Mouse (Mus musculus): ENCODE measurements around the gene Cyb5r2. TPM values are rescaled to one million over a fixed set of nuclear protein-coding genes. Genes with fewer than 3 reads are reported as not detected.

The Cyb5r2 gene
- total and polyA plus RNA-seq, 3 experiments: 0.17 TPM; not detected in 2

DNA sequence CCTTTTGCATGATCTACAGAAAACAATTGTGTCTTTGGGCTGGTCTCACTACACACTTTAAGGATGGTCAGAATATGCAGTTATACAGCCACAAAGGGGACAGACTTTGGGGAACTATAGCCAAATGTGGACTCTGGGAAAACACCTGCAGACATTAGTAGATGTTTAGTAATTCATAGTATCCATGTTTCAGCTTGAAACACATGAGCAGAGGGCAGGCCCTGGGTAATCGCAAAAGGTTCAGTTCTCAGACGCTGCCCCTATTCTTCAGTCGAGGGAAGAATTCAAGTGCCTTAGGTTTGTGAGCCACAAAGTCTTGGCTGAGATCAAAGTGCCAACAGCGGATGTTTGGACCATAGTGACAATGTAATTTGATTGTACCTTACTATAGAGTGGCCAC lies 13.4 kb downstream of the Cyb5r2 start:
- H3K4me2 ChIP-seq (ENCODE audit: insufficient read depth, low read depth, poor library complexity, severe bottlenecking): no peak overlapping the region
- peaks cover 61 to 85% of the 10 kb centered on the region in 2 experiments for H3K36me3 ChIP-seq (replicated peaks in 1 of 2; ENCODE audit: control insufficient read depth in 1 of 2, insufficient read depth in 1 of 2, low read length in 1 of 2)
- peak; percentile 34 for DNase-seq (ENCODE audit: extremely low read depth)
- H3K27ac ChIP-seq (ENCODE audit: insufficient read depth, low read depth): peak overlapping the region; percentile 70
- no peak for TF ChIP-seq MAFK (IDR thresholded peaks at IDR 0.05; ENCODE audit: insufficient replicate concordance, low read length)
- TF ChIP-seq SIN3A (IDR thresholded peaks at IDR 0.05; ENCODE audit: low read length): 0 out of 2 replicates have a peak, but pooled peaks have one; percentile 35
- no peak for TF ChIP-seq ZMIZ1 (IDR thresholded peaks at IDR 0.05; ENCODE audit: low read depth, low read length)
- TF ChIP-seq PAX5 (IDR thresholded peaks at IDR 0.05; ENCODE audit: low read length): no peak
- TF ChIP-seq MAX (IDR thresholded peaks at IDR 0.05; ENCODE audit: low read length): 0 out of 2 replicates have a peak, but pooled peaks have one; percentile 20
- peak; percentile 45; the same call in 1 of the 2 replicates for TF ChIP-seq BHLHE40 (IDR thresholded peaks at IDR 0.05; ENCODE audit: low read depth, low read length)
- TF ChIP-seq ELF1 (IDR thresholded peaks at IDR 0.05; ENCODE audit: low read depth, low read length): 0 out of 2 replicates have a peak, but pooled peaks have one; percentile 15
- TF ChIP-seq RCOR1 (conservative IDR thresholded peaks at IDR 0.05; ENCODE audit: low read depth, low read length): no peak
- TF ChIP-seq ETS1 (conservative IDR thresholded peaks at IDR 0.05; ENCODE audit: low read depth, low read length): peak; percentile 50; the same call in 1 of the 2 replicates
- H3K4me3 ChIP-seq (replicated peaks in 1 of 3; ENCODE audit: low read depth in 2 of 3, low read length in 2 of 3, poor library complexity in 1 of 3): no peak overlapping the region
- in situ Hi-C loops (cut with MboI; ENCODE audit: low pct_ligation_motif_present, low pct_unique_long_range_greater_than_20kb, low sequenced_read_pairs): no loop called here
- no peaks in the 10 kb centered on the region for H3K9me3 ChIP-seq (replicated peaks; ENCODE audit: low read length)
- H3K9ac ChIP-seq (ENCODE audit: insufficient read depth, low read depth): no peak overlapping the region
- H3K27me3 ChIP-seq (replicated peaks): no peaks in the 10 kb centered on the region
- peaks cover 32 to 55% of the 10 kb centered on the region in 2 experiments for H3K4me1 ChIP-seq (ENCODE audit: control insufficient read depth in 1 of 2, insufficient read depth in 2 of 2)
- dilution Hi-C loops (cut with MboI; ENCODE audit: extremely low pct_ligation_motif_present, extremely low pct_unique_long_range_greater_than_20kb, low sequenced_read_pairs): no loop called here
- H3K79me2 ChIP-seq (replicated peaks; ENCODE audit: control insufficient read depth, extremely low read depth, insufficient read depth, poor library complexity, severe bottlenecking): no peaks in the 10 kb centered on the region

DNA sequence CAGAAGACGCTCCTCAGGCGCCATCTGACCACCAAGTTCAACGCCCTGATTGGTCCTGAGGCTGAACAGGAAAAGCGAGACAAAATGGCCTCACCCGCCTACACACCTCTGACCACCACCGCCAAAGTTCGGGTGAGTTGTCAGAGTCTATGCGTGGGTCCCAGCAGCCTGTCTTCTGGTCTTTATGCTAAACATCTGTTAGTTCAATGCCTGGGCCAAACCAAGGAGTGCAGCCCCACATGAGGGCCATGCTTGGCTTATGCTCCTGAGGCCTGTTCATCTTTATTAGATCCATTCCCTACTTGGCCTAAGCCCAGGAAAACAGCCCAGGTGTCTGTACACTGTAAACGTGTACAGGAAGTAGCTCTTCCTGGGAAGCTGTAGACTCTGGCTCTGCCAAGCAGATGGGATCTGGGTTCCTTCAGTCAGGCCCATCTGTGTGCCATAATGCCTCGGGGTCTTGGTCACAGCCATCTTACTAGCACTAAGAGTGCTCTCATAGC lies 14.8 kb downstream of the Cyb5r2 start:
- TF ChIP-seq ZNF384 (IDR thresholded peaks at IDR 0.05; ENCODE audit: low read depth, low read length) (no peak), ZMIZ1 (IDR thresholded peaks at IDR 0.05; ENCODE audit: low read depth, low read length) (no peak), ZKSCAN1 (IDR thresholded peaks at IDR 0.05; ENCODE audit: borderline replicate concordance, low read depth, low read length) (no peak), SMC3 (IDR thresholded peaks at IDR 0.05; ENCODE audit: low read depth, low read length) (no peak), POLR2AphosphoS2 (IDR thresholded peaks at IDR 0.05; ENCODE audit: low read depth, low read length) (no peak), RCOR1 (conservative IDR thresholded peaks at IDR 0.05; ENCODE audit: low read depth, low read length) (no peak), NELFE (IDR thresholded peaks at IDR 0.05; ENCODE audit: low read depth, low read length) (no peak), MAX (IDR thresholded peaks at IDR 0.05; ENCODE audit: low read length) (no peak), NRF1 (IDR thresholded peaks at IDR 0.05; ENCODE audit: low read depth, low read length) (no peak), ETS1 (conservative IDR thresholded peaks at IDR 0.05; ENCODE audit: low read depth, low read length) (no peak)
- H3K27ac ChIP-seq (ENCODE audit: insufficient read depth, low read depth): no peak overlapping the region
- H3K4me3 ChIP-seq (replicated peaks in 1 of 3; ENCODE audit: low read depth in 2 of 3, low read length in 2 of 3, poor library complexity in 1 of 3): no peak overlapping the region
- DNase-seq (ENCODE audit: extremely low read depth): no peak
- peaks cover 69 to 88% of the 10 kb centered on the region in 2 experiments for H3K36me3 ChIP-seq (replicated peaks in 1 of 2; ENCODE audit: control insufficient read depth in 1 of 2, insufficient read depth in 1 of 2, low read length in 1 of 2)
- H3K4me2 ChIP-seq (ENCODE audit: insufficient read depth, low read depth, poor library complexity, severe bottlenecking): no peak overlapping the region
- dilution Hi-C loops (cut with MboI; ENCODE audit: extremely low pct_ligation_motif_present, extremely low pct_unique_long_range_greater_than_20kb, low sequenced_read_pairs): no loop called here
- no peaks in the 10 kb centered on the region for H3K79me2 ChIP-seq (replicated peaks; ENCODE audit: control insufficient read depth, extremely low read depth, insufficient read depth, poor library complexity, severe bottlenecking)
- in situ Hi-C loops (cut with MboI; ENCODE audit: low pct_ligation_motif_present, low pct_unique_long_range_greater_than_20kb, low sequenced_read_pairs): no loop called here
- peaks cover 32 to 50% of the 10 kb centered on the region in 2 experiments for H3K4me1 ChIP-seq (ENCODE audit: control insufficient read depth in 1 of 2, insufficient read depth in 2 of 2)
- no peaks in the 10 kb centered on the region for H3K9me3 ChIP-seq (replicated peaks; ENCODE audit: low read length)
- no peaks in the 10 kb centered on the region for H3K27me3 ChIP-seq (replicated peaks)
- H3K9ac ChIP-seq (ENCODE audit: insufficient read depth, low read depth): no peak overlapping the region
